Mouse (Mus musculus): ENCODE measurements at regions not wholly inside any gene's neighbourhood (a gene's known extent, or its start where the extent isn't known, plus 50 kb on each side); places are given as distances from the start of the nearest gene placed in this dataset.

- TF ChIP-seq CTCF (IDR thresholded peaks at IDR 0.05; ENCODE audit: low read depth, low read length), result no peak
- TF ChIP-seq EP300 (IDR thresholded peaks at IDR 0.05; ENCODE audit: insufficient read depth, low read depth, low read length), result no peak
These were observed 180.6 kb downstream of the Dusp6 start for GRCm38 (mm10) chr10:99443453-99444170.

All from ES-Bruce4 (cell line).